Comparison of ENCODE assay signal across 11 mouse cellular contexts in the genomic region with DNA sequence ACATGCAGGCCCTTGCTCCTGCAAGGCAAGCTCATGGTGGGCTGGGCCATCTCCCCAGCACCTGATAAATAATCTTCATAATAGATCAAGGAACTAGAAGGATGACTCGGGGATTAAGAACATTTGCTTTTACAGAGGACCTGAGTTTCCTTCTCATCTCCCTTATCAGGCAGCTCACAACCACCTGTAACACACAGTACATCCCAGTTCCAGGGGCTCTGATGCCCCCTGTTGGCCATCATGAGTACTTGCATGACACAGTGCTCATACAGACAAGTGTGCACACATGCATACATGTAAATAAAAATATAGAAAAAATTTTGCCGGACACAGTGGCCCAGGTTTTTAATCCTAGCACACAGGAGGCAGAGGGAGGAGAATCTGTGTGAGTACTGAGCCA. TPM values are rescaled to one million over a fixed set of nuclear protein-coding genes. Genes with fewer than 3 reads are reported as not detected.
DNase-seq lines count a peak whose midpoint lies in the region; ATAC-seq and TF ChIP-seq lines count a peak whose summit lies in the region.
"Had no signal": no experiment of that assay in that cellular context is flagged by ENCODE, and none has a peak within 500 bp of the region (broad histone marks: within the 10 kb centered on the region; RNA-seq: fewer than 3 reads in every experiment).

No protein-coding gene starts in this region.

- WGBS in liver, embryonic 11.5 days: 58% methylated on average over 2 of the region's 2 CpGs

- H3K9ac ChIP-seq in liver, embryonic 11.5 days (ENCODE audit: low read depth, low read length): no peak overlapping the region

- peak; percentile 70 for TF ChIP-seq CTCF in gastrocnemius, adult 2 months (IDR thresholded peaks at IDR 0.05)

- H3K36me3 ChIP-seq in liver, embryonic 11.5 days (ENCODE audit: control insufficient read depth, insufficient read depth, low read length): no peaks in the 10 kb centered on the region

- peaks cover 2% of the 10 kb centered on the region; the same call in 1 of the 2 replicates for H3K9me3 ChIP-seq in liver, embryonic 11.5 days (ENCODE audit: control insufficient read depth, low read length)

- H3K27me3 ChIP-seq in liver, embryonic 11.5 days (replicated peaks; ENCODE audit: control insufficient read depth, insufficient read depth, low read length): no peaks in the 10 kb centered on the region

- intact Hi-C loops in gastrocnemius, adult 2 months (cut with DNase I): loop anchor here (2.0 kb wide), 1 partner anchor 89 kb away; no protein-coding TSS in a partner anchor
- intact Hi-C loops in gastrocnemius, postnatal 36 days (cut with DNase I): no loop called here

- ATAC-seq in liver, embryonic 11.5 days (replicated peaks; ENCODE audit: low FRiP score): peak; percentile 65
- ATAC-seq in erythroid progenitor cell, adult 5-6 weeks (replicated peaks; ENCODE audit: low FRiP score, poor library complexity, severe bottlenecking): no peak

- H3K4me3 ChIP-seq in gastrocnemius, adult 2 months: no peak overlapping the region
- H3K4me3 ChIP-seq in liver, embryonic 11.5 days (ENCODE audit: low read depth, low read length): no peak overlapping the region

- no peak overlapping the region for H3K27ac ChIP-seq in gastrocnemius, adult 2 months
- no peak overlapping the region for H3K27ac ChIP-seq in liver, embryonic 11.5 days (ENCODE audit: low read depth, low read length)

- DNase-seq in gastrocnemius, adult 2 months: no peak
- DNase-seq in gastrocnemius, postnatal 36 days: no peak
- peak; percentile 12 for DNase-seq in urinary bladder, adult 2 months (ENCODE audit: low spot score)
- DNase-seq in urinary bladder, postnatal 14 days (ENCODE audit: low spot score): no peak
- DNase-seq in liver, embryonic 11.5 days (ENCODE audit: low spot score): no peak
- no peak for DNase-seq in adrenal gland, postnatal 25 days
- no peak for DNase-seq in yolk sac, embryonic 10.5 days (ENCODE audit: low spot score)
- DNase-seq: cerebellum, adult 9-11 months; heart, postnatal 36 days; layer of hippocampus, postnatal 36 days had no signal

- H3K4me2 ChIP-seq in liver, embryonic 11.5 days: no peak overlapping the region

- peaks cover 11% of the 10 kb centered on the region for H3K4me1 ChIP-seq in liver, embryonic 11.5 days (replicated peaks; ENCODE audit: control insufficient read depth, insufficient read depth, low read length)

RNA-seq across cellular contexts. Expression of gene Gtf2ird1, which starts 17.4 kb away (rescaled TPM):
- 10 to 100 TPM; 14.6 to 21.5 TPM for total RNA-seq in gastrocnemius, adult 2 months (2021)
- total RNA-seq in gastrocnemius, postnatal 36 days (2021): 1 to 10 TPM; 8.2 to 9.2 TPM
- 27.1 and 31.5 TPM in 2 replicates for polyA plus RNA-seq in urinary bladder, adult 2 months (2012; rRNA removed)
- polyA plus RNA-seq in liver, embryonic 11.5 days (2014; fragmentation: Nextera tagmentation; extraction: Ambion mirVana): 46.7 and 51.8 TPM in 2 replicates
- 6.3 and 19.1 TPM in 2 replicates for total RNA-seq in erythroid progenitor cell, adult 5-6 weeks (2015; ENCODE audit: low replicate concordance)
- total RNA-seq in erythroid progenitor cell, adult 5-6 weeks (2017; ENCODE audit: low replicate concordance): 0.77 and 1.6 TPM in 2 replicates
- 52.0 and 80.0 TPM in 2 replicates for total RNA-seq in adrenal gland, postnatal 25 days (2021)
